Mouse (Mus musculus) liver, adult 2 months (tissue): ENCODE measurements around the gene B4galt2.

Experiments
- CTCF ChIP-seq: fragments of 200-500 bp; IDR thresholded peaks from 2 replicates; pipeline ENCODE4 v1.5.1; 2011; ENCODE audit warnings: low read depth, low read length, control low read depth
- POLR2A ChIP-seq: fragments of 200-500 bp; IDR thresholded peaks from 2 replicates; pipeline ENCODE4 v1.6.1; 2011; ENCODE audit warnings: low read length, control low read depth; ENCODE audit not compliant: insufficient read depth; ENCODE audit errors: extremely low read depth

DNA sequence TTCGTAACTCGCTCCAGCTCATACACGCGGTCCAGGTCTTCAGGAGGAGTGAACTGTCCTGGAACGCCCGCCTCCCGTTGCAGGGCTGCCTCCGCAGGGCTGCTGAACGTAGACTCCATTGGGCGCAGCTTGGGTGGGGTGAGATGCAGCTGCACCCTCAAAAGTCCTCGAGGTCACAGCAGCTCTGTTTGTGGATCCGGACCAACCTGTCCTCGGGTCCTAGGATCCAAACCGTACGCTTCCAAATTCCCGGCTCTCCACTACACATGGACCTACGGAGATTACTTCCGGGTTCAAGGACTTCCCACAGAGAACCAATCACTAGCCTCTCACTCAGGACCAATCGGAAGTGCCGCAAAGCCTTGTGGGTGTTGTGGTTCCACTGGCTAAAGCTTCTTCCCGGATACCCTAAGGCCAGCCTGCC lies 8.5 kb upstream of the B4galt2 start, which contains the start of gene Dph2:
- no peak for TF ChIP-seq POLR2A
- no peak for TF ChIP-seq CTCF
